Comparison of ENCODE assay signal across 28 mouse cellular contexts in genomic region chr3:35400213-35400612, GRCm38 (mm10).
DNase-seq lines count a peak whose midpoint lies in the region; ATAC-seq and TF ChIP-seq lines count a peak whose summit lies in the region.
"Had no signal": no experiment of that assay in that cellular context is flagged by ENCODE, and none has a peak within 500 bp of the region (broad histone marks: within the 10 kb centered on the region; RNA-seq: fewer than 3 reads in every experiment).

No protein-coding gene starts in this region.

- no peak for DNase-seq in forebrain, embryonic 10.5 days (ENCODE audit: extremely low spot score, low spot score)
- DNase-seq in forebrain, embryonic 14.5 days (ENCODE audit: low spot score), result no peak
- DNase-seq in kidney, adult 11 months, result no peak
- no peak for DNase-seq in ES-E14 (ENCODE audit: low read depth, low spot score)
- DNase-seq in mesoderm, embryonic 11.5 days (ENCODE audit: low read depth, low spot score), result peak; percentile 63
- no peak for DNase-seq in frontal cortex, postnatal 36 days (ENCODE audit: low spot score in 2 of 2)
- no peak for DNase-seq in spleen, postnatal 4 days (ENCODE audit: low spot score in 2 of 2)
- DNase-seq: adrenal gland, adult 2 months; cerebellum, adult 11-12 months; cerebellum, postnatal 14 days; forebrain, postnatal 0 days; gastrocnemius, postnatal 36 days; heart, postnatal 4 days; liver; lung, postnatal 36 days; midbrain, embryonic 14.5 days; thymus, adult 2 months; thymus, postnatal 4 days had no signal

- H3K4me1 ChIP-seq in forebrain, embryonic 10.5 days, result peaks cover 30% of the 10 kb centered on the region
- peaks cover 10% of the 10 kb centered on the region for H3K4me1 ChIP-seq in forebrain, embryonic 14.5 days (ENCODE audit: control insufficient read depth, insufficient read depth, low read length)
- peaks cover 6% of the 10 kb centered on the region; the same call in 1 of the 2 replicates for H3K4me1 ChIP-seq in kidney, embryonic 16.5 days (ENCODE audit: insufficient read depth, low read length)
- H3K4me1 ChIP-seq in ES-E14 (ENCODE audit: control insufficient read depth in 2 of 2, insufficient read depth in 2 of 2, low read length in 2 of 2, poor library complexity in 1 of 2), result peaks cover 0 to 4% of the 10 kb centered on the region in 2 experiments; a peak in 1 of 4 replicates
- H3K4me1 ChIP-seq: liver, embryonic 15.5 days; megakaryocyte, embryonic 14.5 days had no signal

- H3K27me3 ChIP-seq in forebrain, embryonic 10.5 days (ENCODE audit: poor library complexity, severe bottlenecking), result no peaks in the 10 kb centered on the region
- no peaks in the 10 kb centered on the region for H3K27me3 ChIP-seq in forebrain, embryonic 14.5 days (replicated peaks; ENCODE audit: control insufficient read depth, insufficient read depth, low read length)
- no peaks in the 10 kb centered on the region for H3K27me3 ChIP-seq in kidney, embryonic 16.5 days (ENCODE audit: insufficient read depth, low read length)
- H3K27me3 ChIP-seq: embryonic facial prominence, embryonic 15.5 days; liver, embryonic 15.5 days; lung, embryonic 15.5 days; megakaryocyte, embryonic 14.5 days; neural tube, embryonic 13.5 days had no signal

- 68% methylated on average over 6 of the region's 6 CpGs for WGBS in forebrain, embryonic 10.5 days
- WGBS in forebrain, embryonic 14.5 days, result 85% methylated on average over 6 of the region's 6 CpGs
- 14% methylated on average over 6 of the region's 6 CpGs for WGBS in kidney, embryonic 16.5 days

- no peaks in the 10 kb centered on the region for H3K36me3 ChIP-seq in forebrain, embryonic 10.5 days (replicated peaks)
- H3K36me3 ChIP-seq in forebrain, embryonic 14.5 days (ENCODE audit: control insufficient read depth, insufficient read depth, low read length), result no peaks in the 10 kb centered on the region
- H3K36me3 ChIP-seq in kidney, embryonic 16.5 days (ENCODE audit: insufficient read depth, low read length), result no peaks in the 10 kb centered on the region
- no peaks in the 10 kb centered on the region for H3K36me3 ChIP-seq in ES-E14 (ENCODE audit: control insufficient read depth, insufficient read depth, low read length, poor library complexity, severe bottlenecking)
- H3K36me3 ChIP-seq: embryonic facial prominence, embryonic 15.5 days; limb, embryonic 10.5 days; liver, embryonic 15.5 days; lung, embryonic 15.5 days; neural tube, embryonic 13.5 days had no signal

- 0 out of 2 replicates have a peak overlapping the region, but pooled peaks have one; percentile 9 for H3K27ac ChIP-seq in forebrain, embryonic 10.5 days
- H3K27ac ChIP-seq in forebrain, embryonic 14.5 days (ENCODE audit: low read depth, low read length), result no peak overlapping the region
- no peak overlapping the region for H3K27ac ChIP-seq in kidney, embryonic 16.5 days (ENCODE audit: low read length)
- H3K27ac ChIP-seq in ES-E14 (ENCODE audit: insufficient read depth, low read depth, low read length, poor library complexity, severe bottlenecking), result no peak overlapping the region
- H3K27ac ChIP-seq: embryonic facial prominence, embryonic 15.5 days; left cerebral cortex, adult 2 months; limb, embryonic 10.5 days; liver, embryonic 15.5 days; lung, embryonic 15.5 days; neural tube, embryonic 13.5 days had no signal

- no peak overlapping the region for H3K4me3 ChIP-seq in forebrain, embryonic 10.5 days
- no peak overlapping the region for H3K4me3 ChIP-seq in forebrain, embryonic 14.5 days (ENCODE audit: low read depth, low read length)
- no peak overlapping the region for H3K4me3 ChIP-seq in kidney, embryonic 16.5 days (ENCODE audit: low read length)
- H3K4me3 ChIP-seq in ES-E14 (ENCODE audit: insufficient read depth in 1 of 2, low read depth in 1 of 2, low read length in 2 of 2, poor library complexity in 1 of 2, severe bottlenecking in 1 of 2), result no peak overlapping the region
- H3K4me3 ChIP-seq: embryonic facial prominence, embryonic 15.5 days; left cerebral cortex, adult 2 months; limb, embryonic 10.5 days; liver, embryonic 15.5 days; lung, embryonic 15.5 days; megakaryocyte, embryonic 14.5 days; neural tube, embryonic 13.5 days had no signal

- no peak for ATAC-seq in forebrain, embryonic 14.5 days
- ATAC-seq in kidney, embryonic 16.5 days (ENCODE audit: low FRiP score, low TSS enrichment), result peak; percentile 85
- ATAC-seq: CD4-positive, CD25-positive, alpha-beta regulatory T cell, adult 4 months; forebrain, postnatal 0 days; intestine, postnatal 0 days had no signal

- no peak overlapping the region for H3K9ac ChIP-seq in forebrain, embryonic 14.5 days (ENCODE audit: low read length)
- no peak overlapping the region for H3K9ac ChIP-seq in kidney, embryonic 16.5 days (replicated peaks; ENCODE audit: low read length)
- H3K9ac ChIP-seq in ES-E14 (ENCODE audit: insufficient read depth, low read depth, low read length, poor library complexity, severe bottlenecking), result no peak overlapping the region
- H3K9ac ChIP-seq: embryonic facial prominence, embryonic 15.5 days; forebrain, postnatal 0 days; liver, embryonic 15.5 days; lung, embryonic 15.5 days; neural tube, embryonic 13.5 days had no signal

- H3K4me2 ChIP-seq in forebrain, embryonic 14.5 days (ENCODE audit: low read length), result no peak overlapping the region
- no peak overlapping the region for H3K4me2 ChIP-seq in kidney, embryonic 16.5 days (replicated peaks; ENCODE audit: low read depth, low read length)
- H3K4me2 ChIP-seq: embryonic facial prominence, embryonic 15.5 days; liver, embryonic 15.5 days; lung, embryonic 15.5 days; neural tube, embryonic 13.5 days had no signal

- in situ Hi-C loops in ES-E14 (cut with MboI; ENCODE audit: low sequenced_read_pairs in 2 of 2, unreplicated experiment in 2 of 2), result no loop called here

- H3K9me3 ChIP-seq in forebrain, embryonic 10.5 days, result no peaks in the 10 kb centered on the region
- H3K9me3 ChIP-seq in forebrain, embryonic 14.5 days (replicated peaks; ENCODE audit: control insufficient read depth, low read length), result no peaks in the 10 kb centered on the region
- no peaks in the 10 kb centered on the region for H3K9me3 ChIP-seq in kidney, embryonic 16.5 days (ENCODE audit: low read length)
- no peaks in the 10 kb centered on the region for H3K9me3 ChIP-seq in ES-E14 (ENCODE audit: control insufficient read depth, insufficient read depth, low read depth, low read length)
- H3K9me3 ChIP-seq: embryonic facial prominence, embryonic 15.5 days; limb, embryonic 10.5 days; liver, embryonic 15.5 days; lung, embryonic 15.5 days; neural tube, embryonic 13.5 days had no signal

TF ChIP-seq in ES-E14, 5 proteins besides CTCF, POLR2A, EP300 and RAD21:
- TF ChIP-seq HCFC1 (IDR thresholded peaks at IDR 0.05; ENCODE audit: borderline replicate concordance, insufficient read depth, low read length), result no peak
- no peak for TF ChIP-seq CHD2 (IDR thresholded peaks at IDR 0.05; ENCODE audit: low read depth, low read length)
- 0 out of 2 replicates have a peak, but pooled peaks have one; percentile 1 for TF ChIP-seq MAFK (IDR thresholded peaks at IDR 0.05; ENCODE audit: insufficient read depth, low read depth, low read length)
